Mouse (Mus musculus): Measurements from ENCODE around the gene Eif4b. TPM values are rescaled to one million over a fixed set of nuclear protein-coding genes. Genes with fewer than 3 reads are reported as not detected.
A peak's percentile ranks its signal among the peaks of the same experiment; 100 is the strongest.

Gene Eif4b
- polyA plus RNA-seq, 1 experiment from 2014 or later, result 32.2 TPM

- 56% methylated on average over 23 of the region's 23 CpGs for WGBS (ENCODE audit: insufficient replicate concordance)
- H3K9ac ChIP-seq (replicated peaks), result no peak overlapping the region
- peaks cover 29% of the 10 kb centered on the region; the same call in 1 of the 2 replicates for H3K27me3 ChIP-seq (ENCODE audit: insufficient read depth, low read length)
- H3K4me3 ChIP-seq (ENCODE audit: low read depth, low read length), result no peak overlapping the region
- no peak overlapping the region for H3K4me2 ChIP-seq (ENCODE audit: low read depth, low read length)
- no peaks in the 10 kb centered on the region for H3K9me3 ChIP-seq (ENCODE audit: low read length)
- no peak for DNase-seq
- ATAC-seq, result no peak
- TF ChIP-seq EP300 (IDR thresholded peaks at IDR 0.05; ENCODE audit: low read depth) (no peak), CTCF (IDR thresholded peaks at IDR 0.05; ENCODE audit: low read depth) (no peak)
- H3K27ac ChIP-seq (ENCODE audit: low read depth), result no peak overlapping the region
- no peaks in the 10 kb centered on the region for H3K36me3 ChIP-seq (replicated peaks; ENCODE audit: insufficient read depth, low read length)
- H3K4me1 ChIP-seq (ENCODE audit: insufficient read depth), result peaks cover 4% of the 10 kb centered on the region; the same call in 1 of the 2 replicates
These were observed 69.6 kb downstream of the Eif4b start for GRCm38 (mm10) chr15:102142914-102143912.

- Histone ChIP-seq H3K4me1 (ENCODE audit: insufficient read depth) (peaks cover 8% of the 10 kb centered on the region; the same call in 1 of the 2 replicates), H3K27me3 (ENCODE audit: insufficient read depth, low read length) (peaks cover 29% of the 10 kb centered on the region; the same call in 1 of the 2 replicates), H3K4me2 (ENCODE audit: low read depth, low read length) (peak within 1 kb of the TSS; percentile 16), H3K36me3 (replicated peaks; ENCODE audit: insufficient read depth, low read length) (no peaks in the 10 kb centered on the region), H3K9ac (replicated peaks) (0 out of 2 replicates have a peak within 1 kb of the TSS, but pooled peaks have one; percentile 32), H3K9me3 (ENCODE audit: low read length) (no peaks in the 10 kb centered on the region), H3K4me3 (ENCODE audit: low read depth, low read length) (no peak within 1 kb of the TSS), H3K27ac (ENCODE audit: low read depth) (no peak within 1 kb of the TSS)
- TF ChIP-seq CTCF (IDR thresholded peaks at IDR 0.05; ENCODE audit: low read depth) (no peak), EP300 (IDR thresholded peaks at IDR 0.05; ENCODE audit: low read depth) (no peak)
- ATAC-seq, result no peak
- no peak for DNase-seq
- WGBS (ENCODE audit: insufficient replicate concordance), result 16% methylated on average over 22 of the region's 22 CpGs
These were observed 70.7 kb downstream of the Eif4b start, which contains the start of gene Igfbp6 for GRCm38 (mm10) chr15:102144274-102144711. TSS of gene Igfbp6 (plus strand) at chr15:102144362.

GRCm38 (mm10) chr15:102144726-102145125 is 71.2 kb downstream of the Eif4b start:
- 27% methylated on average over 17 of the region's 19 CpGs for WGBS (ENCODE audit: insufficient replicate concordance)
- Histone ChIP-seq H3K9ac (replicated peaks) (0 out of 2 replicates have a peak overlapping the region, but pooled peaks have one; percentile 32), H3K27ac (ENCODE audit: low read depth) (no peak overlapping the region), H3K27me3 (ENCODE audit: insufficient read depth, low read length) (peaks cover 29% of the 10 kb centered on the region; the same call in 1 of the 2 replicates), H3K9me3 (ENCODE audit: low read length) (no peaks in the 10 kb centered on the region), H3K4me2 (ENCODE audit: low read depth, low read length) (peak overlapping the region; percentile 16), H3K4me3 (ENCODE audit: low read depth, low read length) (no peak overlapping the region), H3K4me1 (ENCODE audit: insufficient read depth) (peaks cover 11% of the 10 kb centered on the region), H3K36me3 (replicated peaks; ENCODE audit: insufficient read depth, low read length) (no peaks in the 10 kb centered on the region)
- DNase-seq (no peak), ATAC-seq (no peak)
- TF ChIP-seq CTCF (IDR thresholded peaks at IDR 0.05; ENCODE audit: low read depth) (no peak), EP300 (IDR thresholded peaks at IDR 0.05; ENCODE audit: low read depth) (no peak)

GRCm38 (mm10) chr15:102145330-102145729 is 71.8 kb downstream of the Eif4b start:
- Histone ChIP-seq H3K4me2 (ENCODE audit: low read depth, low read length) (no peak overlapping the region), H3K27ac (ENCODE audit: low read depth) (no peak overlapping the region), H3K9me3 (ENCODE audit: low read length) (no peaks in the 10 kb centered on the region), H3K27me3 (ENCODE audit: insufficient read depth, low read length) (peaks cover 29% of the 10 kb centered on the region; the same call in 1 of the 2 replicates), H3K4me1 (ENCODE audit: insufficient read depth) (peaks cover 17% of the 10 kb centered on the region), H3K4me3 (ENCODE audit: low read depth, low read length) (no peak overlapping the region), H3K36me3 (replicated peaks; ENCODE audit: insufficient read depth, low read length) (no peaks in the 10 kb centered on the region), H3K9ac (replicated peaks) (no peak overlapping the region)
- DNase-seq (no peak), ATAC-seq (no peak)
- TF ChIP-seq EP300 (IDR thresholded peaks at IDR 0.05; ENCODE audit: low read depth), result no peak
- TF ChIP-seq CTCF (IDR thresholded peaks at IDR 0.05; ENCODE audit: low read depth), result no peak
- WGBS (ENCODE audit: insufficient replicate concordance), result 86% methylated on average over 10 of the region's 10 CpGs

GRCm38 (mm10) chr15:102146089-102146488 is 72.5 kb downstream of the Eif4b start:
- Histone ChIP-seq H3K9ac (replicated peaks) (no peak overlapping the region), H3K27me3 (ENCODE audit: insufficient read depth, low read length) (peaks cover 29% of the 10 kb centered on the region; the same call in 1 of the 2 replicates), H3K4me3 (ENCODE audit: low read depth, low read length) (no peak overlapping the region), H3K4me1 (ENCODE audit: insufficient read depth) (peaks cover 22% of the 10 kb centered on the region), H3K4me2 (ENCODE audit: low read depth, low read length) (no peak overlapping the region), H3K36me3 (replicated peaks; ENCODE audit: insufficient read depth, low read length) (no peaks in the 10 kb centered on the region), H3K27ac (ENCODE audit: low read depth) (no peak overlapping the region), H3K9me3 (ENCODE audit: low read length) (no peaks in the 10 kb centered on the region)
- WGBS (ENCODE audit: insufficient replicate concordance), result 67% methylated on average over 5 of the region's 5 CpGs
- ATAC-seq (no peak), DNase-seq (no peak)
- TF ChIP-seq CTCF (IDR thresholded peaks at IDR 0.05; ENCODE audit: low read depth) (no peak), EP300 (IDR thresholded peaks at IDR 0.05; ENCODE audit: low read depth) (no peak)

Other genes with a start within 250 kb of the Eif4b start
- not detected in 2 replicates for gene Krt1, start 223.0 kb upstream of the Eif4b start, polyA plus RNA-seq (2015; fragmentation: Nextera tagmentation; extraction: Ambion mirVana)
- not detected in 2 replicates for gene Krt77, start 204.1 kb upstream of the Eif4b start, polyA plus RNA-seq (2015; fragmentation: Nextera tagmentation; extraction: Ambion mirVana)
- gene Krt76, start 180.9 kb upstream of the Eif4b start, polyA plus RNA-seq (2015; fragmentation: Nextera tagmentation; extraction: Ambion mirVana), result not detected in 2 replicates
- 0.08 TPM in 1 of 2 replicates, not detected in the other for gene Krt4, start 149.0 kb upstream of the Eif4b start, polyA plus RNA-seq (2015; fragmentation: Nextera tagmentation; extraction: Ambion mirVana)
- not detected in 2 replicates for gene Krt79, start 133.4 kb upstream of the Eif4b start, polyA plus RNA-seq (2015; fragmentation: Nextera tagmentation; extraction: Ambion mirVana)
- gene Krt78, start 119.5 kb upstream of the Eif4b start, polyA plus RNA-seq (2015; fragmentation: Nextera tagmentation; extraction: Ambion mirVana), result not detected in 2 replicates
- gene Krt8, start 69.3 kb upstream of the Eif4b start, polyA plus RNA-seq (2015; fragmentation: Nextera tagmentation; extraction: Ambion mirVana), result 125 and 129 TPM in 2 replicates
- gene Krt18, start 45.6 kb upstream of the Eif4b start, polyA plus RNA-seq (2015; fragmentation: Nextera tagmentation; extraction: Ambion mirVana), result 234 and 261 TPM in 2 replicates
- 9.2 TPM in 2 replicates for gene Tns2, start 26.6 kb downstream of the Eif4b start, polyA plus RNA-seq (2015; fragmentation: Nextera tagmentation; extraction: Ambion mirVana)
- 9.2 and 10.0 TPM in 2 replicates for gene Spryd3, start 62.5 kb downstream of the Eif4b start, polyA plus RNA-seq (2015; fragmentation: Nextera tagmentation; extraction: Ambion mirVana)
- gene Igfbp6, start 70.6 kb downstream of the Eif4b start, polyA plus RNA-seq (2015; fragmentation: Nextera tagmentation; extraction: Ambion mirVana), result 4.8 and 5.9 TPM in 2 replicates
- gene Soat2, start 76.8 kb downstream of the Eif4b start, polyA plus RNA-seq (2015; fragmentation: Nextera tagmentation; extraction: Ambion mirVana), result 10.9 and 13.6 TPM in 2 replicates
- 10.7 and 11.6 TPM in 2 replicates for gene Zfp740, start 129.5 kb downstream of the Eif4b start, polyA plus RNA-seq (2015; fragmentation: Nextera tagmentation; extraction: Ambion mirVana)
- 224 and 243 TPM in 2 replicates for gene Csad, start 131.0 kb downstream of the Eif4b start, polyA plus RNA-seq (2015; fragmentation: Nextera tagmentation; extraction: Ambion mirVana)
- gene Itgb7, start 158.2 kb downstream of the Eif4b start, polyA plus RNA-seq (2015; fragmentation: Nextera tagmentation; extraction: Ambion mirVana), result 5.8 and 8.6 TPM in 2 replicates
- gene Rarg, start 183.7 kb downstream of the Eif4b start, polyA plus RNA-seq (2015; fragmentation: Nextera tagmentation; extraction: Ambion mirVana), result 2.4 and 2.6 TPM in 2 replicates
- not detected in 2 replicates for gene Gm9918, start 196.8 kb downstream of the Eif4b start, polyA plus RNA-seq (2015; fragmentation: Nextera tagmentation; extraction: Ambion mirVana)
- 25.4 and 27.4 TPM in 2 replicates for gene Mfsd5, start 205.7 kb downstream of the Eif4b start, polyA plus RNA-seq (2015; fragmentation: Nextera tagmentation; extraction: Ambion mirVana)
- gene Espl1, start 222.5 kb downstream of the Eif4b start, polyA plus RNA-seq (2015; fragmentation: Nextera tagmentation; extraction: Ambion mirVana), result 7.3 and 7.8 TPM in 2 replicates

All from liver, postnatal 0 days (tissue).